Mouse (Mus musculus): Measurements from ENCODE around the gene Mef2d.

The Mef2d gene

DNA sequence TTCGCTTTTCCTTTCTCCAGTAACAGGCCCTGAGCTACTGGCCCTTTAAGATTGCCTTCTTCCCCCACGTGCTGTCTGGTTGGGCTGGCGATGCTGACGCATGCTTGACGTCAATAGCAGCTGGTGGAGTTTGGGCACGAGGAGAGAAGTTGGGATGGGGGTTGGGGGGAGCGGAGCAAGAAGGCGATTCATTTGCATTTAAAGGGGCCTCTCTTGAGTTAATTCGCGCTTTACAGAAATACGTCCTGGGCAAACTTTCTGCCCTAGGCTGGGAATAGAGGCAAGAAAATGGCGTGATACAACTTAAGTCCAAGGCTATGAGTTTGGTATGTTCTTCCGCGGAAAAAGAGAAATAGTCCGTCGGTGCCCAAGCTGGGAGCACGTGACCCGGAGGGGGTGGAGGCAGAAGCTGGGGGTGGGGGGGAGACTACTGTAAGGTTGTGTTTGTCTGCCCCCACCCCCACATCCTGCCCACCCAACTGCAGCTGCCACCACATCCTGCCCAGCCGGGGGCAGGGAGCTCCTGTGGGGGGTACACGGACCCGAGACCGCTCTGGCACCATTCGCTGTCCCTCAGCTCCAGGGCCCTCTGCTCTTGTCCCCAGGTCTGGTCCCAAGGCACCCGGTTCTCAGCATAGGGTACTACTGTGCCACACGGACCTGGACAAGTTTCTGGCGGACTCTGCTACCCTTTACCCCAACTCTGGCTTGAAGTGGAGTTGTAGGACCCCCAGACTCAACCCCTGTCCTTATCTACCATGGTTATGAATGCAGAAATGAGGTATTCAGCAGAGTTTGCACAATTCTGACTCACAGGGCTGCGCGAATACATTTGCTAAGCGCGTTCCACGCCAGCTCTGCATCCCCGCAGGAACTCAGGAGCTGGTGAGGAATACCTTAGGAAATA lies 3.6 kb upstream of the Mef2d start:
- peak; percentile 100 for DNase-seq

DNA sequence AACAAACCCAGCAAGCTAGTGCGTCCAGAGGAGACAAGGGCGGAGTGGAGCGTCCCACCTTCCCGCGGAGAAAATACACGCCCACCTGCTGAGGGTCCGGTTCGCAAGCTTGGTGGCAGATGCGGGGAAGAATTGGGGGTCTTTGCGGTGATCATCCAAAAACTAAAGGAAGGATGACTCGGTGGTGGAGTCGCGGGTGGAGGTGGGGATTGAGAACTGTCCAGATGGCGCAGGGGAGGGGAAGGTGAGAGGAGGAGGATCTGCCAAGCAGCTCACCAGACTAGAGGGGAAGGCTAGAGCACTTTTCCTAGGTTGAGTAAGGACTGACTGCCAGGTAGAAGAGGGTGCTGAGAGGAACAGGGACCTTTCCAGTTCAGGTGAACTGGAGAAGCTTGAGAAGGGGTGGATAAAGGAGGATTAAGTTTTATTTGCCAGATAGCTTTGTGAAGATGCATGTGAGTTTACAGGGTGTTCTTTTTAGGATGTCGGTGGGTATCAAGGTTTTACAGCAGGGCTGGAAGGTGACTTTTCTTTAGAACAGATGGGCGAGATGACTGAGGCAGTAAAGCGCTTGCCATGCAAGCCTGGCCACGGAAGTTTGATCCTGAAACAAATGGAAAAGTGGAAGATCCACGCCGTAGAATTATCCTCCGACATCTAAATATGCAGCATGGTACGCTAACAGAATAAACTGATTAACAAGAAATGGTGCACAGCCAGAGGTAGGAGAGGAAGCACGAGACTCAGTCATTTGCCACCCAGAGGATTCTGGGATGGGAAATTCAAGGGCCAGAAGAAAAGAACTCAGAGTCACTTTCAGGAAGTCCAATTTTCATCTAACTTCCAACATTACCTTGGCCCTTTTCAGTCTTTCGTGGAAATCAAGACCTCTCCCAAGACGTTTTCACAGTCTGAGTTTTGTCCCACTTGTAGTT lies 2.7 kb upstream of the Mef2d start:
- peak; percentile 94 for DNase-seq

- DNase-seq, result peak; percentile 99
Observed at GRCm38 (mm10) chr3:88140178-88140902, 1.8 kb upstream of the Mef2d start.

DNA sequence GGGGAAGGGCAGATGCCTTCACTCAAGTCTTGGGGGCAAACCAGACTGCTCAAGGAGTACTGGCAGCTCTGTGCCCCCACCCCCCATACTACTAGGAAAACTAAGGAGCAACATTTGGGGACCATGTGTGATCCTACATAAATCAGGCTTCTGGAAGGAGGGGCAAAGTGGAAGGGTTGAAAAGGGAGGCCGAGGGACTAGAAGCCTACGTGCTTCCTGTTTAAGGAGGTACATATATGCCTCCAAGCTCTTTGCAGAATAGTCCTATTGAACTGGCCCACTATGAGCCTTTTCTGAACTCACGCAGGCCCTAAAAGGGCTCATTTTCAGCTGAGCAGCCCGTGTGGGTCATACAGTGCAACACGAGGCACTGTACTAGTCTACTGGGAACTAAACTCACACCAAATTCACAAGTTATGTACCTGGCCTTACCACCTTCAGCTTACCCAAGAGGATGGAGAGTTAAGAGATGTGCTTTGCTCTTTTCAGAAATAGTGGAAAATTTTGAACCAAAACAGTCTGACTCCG lies 1.2 kb upstream of the Mef2d start:
- no peak for DNase-seq

GRCm38 (mm10) chr3:88141439-88141786 lies 759 bp upstream of the Mef2d start:
- DNase-seq, result peak; percentile 97

GRCm38 (mm10) chr3:88142546-88142915 lies 359 bp downstream of the Mef2d start:
- no peak for DNase-seq

GRCm38 (mm10) chr3:88142916-88143771 lies 972 bp downstream of the Mef2d start:
- peak; percentile 99 for DNase-seq

- peak; percentile 97 for DNase-seq
Observed at GRCm38 (mm10) chr3:88143961-88144486, 1.9 kb downstream of the Mef2d start.

DNA sequence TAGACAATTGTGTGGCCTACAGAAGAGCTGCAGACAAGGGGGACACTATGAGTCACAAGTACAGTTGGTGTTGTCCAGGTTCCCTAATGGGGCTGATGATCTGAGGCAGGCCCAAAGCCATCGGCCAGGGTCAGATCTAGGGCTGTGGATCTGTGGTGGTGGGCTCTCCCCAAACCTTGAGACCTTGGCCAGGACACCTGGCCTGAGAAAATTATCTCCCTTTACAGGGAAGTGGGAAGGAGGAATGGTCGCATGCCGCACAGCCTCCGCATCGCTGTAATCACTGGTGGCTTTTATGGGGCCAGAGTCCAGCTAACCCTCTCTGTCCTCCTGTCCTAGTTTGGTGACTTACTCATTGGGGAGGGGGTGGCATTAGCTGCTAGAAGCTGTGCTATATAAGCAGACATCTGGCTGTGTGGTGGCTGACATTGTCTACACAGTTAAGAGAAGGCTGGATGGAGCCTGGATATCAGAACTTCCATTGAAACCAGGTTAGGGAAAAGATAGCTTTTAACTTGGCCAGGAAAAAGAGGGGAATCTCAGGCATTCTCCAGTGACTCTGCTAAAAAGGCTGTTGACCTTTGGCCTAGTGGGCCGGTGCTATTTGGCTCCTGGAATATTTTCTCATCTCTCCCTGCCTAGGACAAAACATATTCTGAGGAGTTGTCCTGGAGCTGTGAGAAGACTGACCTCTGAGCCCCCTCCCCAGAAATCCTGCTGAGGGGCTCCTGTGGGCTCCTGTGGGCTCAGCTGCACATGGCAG lies 2.7 kb downstream of the Mef2d start:
- peak; percentile 93 for DNase-seq

DNA sequence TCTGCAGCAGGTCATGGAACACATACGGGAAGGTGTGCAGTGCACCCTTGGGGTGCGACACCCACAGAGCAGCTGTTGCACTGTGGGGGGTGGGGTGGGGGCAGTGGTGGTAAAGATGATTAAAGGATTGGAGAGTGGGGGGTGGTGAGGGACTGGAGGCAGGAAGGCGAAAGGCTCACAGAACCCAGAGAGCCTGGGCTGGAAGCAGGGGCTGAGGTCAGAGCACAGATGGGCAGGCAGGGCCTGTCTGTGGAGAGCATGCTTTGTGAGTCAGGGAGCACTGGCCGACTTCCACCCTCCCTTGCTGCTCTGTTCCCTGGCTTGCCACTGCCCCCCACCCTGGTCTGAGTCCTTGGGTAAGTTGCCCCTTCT lies 3.2 kb downstream of the Mef2d start:
- peak; percentile 97 for DNase-seq

DNA sequence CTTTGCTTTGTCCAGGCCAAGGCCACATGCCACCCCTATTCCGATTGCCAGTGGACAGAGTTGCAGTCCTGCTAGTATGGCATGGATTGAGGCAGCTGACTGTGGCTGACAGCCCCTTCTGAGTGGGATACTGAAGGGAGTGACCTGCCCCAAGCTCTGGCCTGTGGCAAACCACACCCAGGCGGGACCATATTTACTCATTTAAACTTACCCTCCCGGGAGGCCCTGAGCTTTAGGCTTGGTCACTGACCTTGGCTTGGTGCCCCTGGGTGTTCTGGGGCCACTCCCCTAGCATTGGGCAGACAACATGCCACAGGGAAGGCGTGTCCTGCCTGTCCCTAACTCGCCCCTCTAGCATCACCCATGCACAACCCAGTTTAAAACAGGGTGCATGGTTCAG lies 3.8 kb downstream of the Mef2d start:
- peak; percentile 97 for DNase-seq

- peak; percentile 90 for DNase-seq
Observed at GRCm38 (mm10) chr3:88146376-88147112, 4.4 kb downstream of the Mef2d start.

GRCm38 (mm10) chr3:88147444-88147843 lies 5.3 kb downstream of the Mef2d start:
- DNase-seq, result peak; percentile 89

GRCm38 (mm10) chr3:88147866-88148265 lies 5.7 kb downstream of the Mef2d start:
- no peak for DNase-seq

- DNase-seq, result peak; percentile 94
Observed at GRCm38 (mm10) chr3:88148354-88148753, 6.2 kb downstream of the Mef2d start.

DNA sequence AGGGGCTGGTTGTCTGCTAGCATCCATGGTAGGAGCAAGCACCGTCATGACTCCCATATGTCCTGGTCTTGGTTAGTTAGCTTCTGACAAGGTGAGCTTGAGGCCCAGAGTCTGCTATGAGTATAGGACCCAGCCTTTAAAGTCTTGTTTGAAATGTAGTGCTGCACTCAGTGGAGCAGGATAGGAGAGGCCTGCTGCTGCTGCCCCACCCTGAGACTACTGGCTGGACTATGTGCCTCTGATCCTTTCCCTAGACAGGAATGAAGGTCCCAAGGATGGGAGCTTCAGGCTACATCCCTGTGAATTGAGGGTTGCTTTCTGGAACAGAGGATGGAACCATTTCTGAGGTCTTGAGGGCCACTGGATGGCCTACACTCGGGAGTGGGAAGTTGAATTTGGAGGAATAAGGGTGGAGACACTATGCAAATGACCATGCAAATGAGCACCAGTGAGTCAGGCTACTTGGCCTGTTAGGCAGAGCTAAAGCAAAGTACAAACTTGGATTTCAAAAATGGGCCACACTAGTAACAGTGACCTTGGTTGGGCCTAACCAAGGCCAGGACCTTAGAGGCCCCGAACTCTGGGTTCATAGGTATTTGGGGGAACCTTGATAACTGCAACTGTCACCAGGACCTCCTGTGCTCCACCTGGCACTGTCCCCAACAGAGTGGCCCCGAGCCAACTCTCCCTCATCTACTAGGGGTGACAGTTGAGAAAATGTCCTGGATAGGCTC lies 6.8 kb downstream of the Mef2d start:
- DNase-seq, result peak; percentile 98

- DNase-seq, result no peak
Observed at GRCm38 (mm10) chr3:88149510-88149974, 7.4 kb downstream of the Mef2d start.

DNA sequence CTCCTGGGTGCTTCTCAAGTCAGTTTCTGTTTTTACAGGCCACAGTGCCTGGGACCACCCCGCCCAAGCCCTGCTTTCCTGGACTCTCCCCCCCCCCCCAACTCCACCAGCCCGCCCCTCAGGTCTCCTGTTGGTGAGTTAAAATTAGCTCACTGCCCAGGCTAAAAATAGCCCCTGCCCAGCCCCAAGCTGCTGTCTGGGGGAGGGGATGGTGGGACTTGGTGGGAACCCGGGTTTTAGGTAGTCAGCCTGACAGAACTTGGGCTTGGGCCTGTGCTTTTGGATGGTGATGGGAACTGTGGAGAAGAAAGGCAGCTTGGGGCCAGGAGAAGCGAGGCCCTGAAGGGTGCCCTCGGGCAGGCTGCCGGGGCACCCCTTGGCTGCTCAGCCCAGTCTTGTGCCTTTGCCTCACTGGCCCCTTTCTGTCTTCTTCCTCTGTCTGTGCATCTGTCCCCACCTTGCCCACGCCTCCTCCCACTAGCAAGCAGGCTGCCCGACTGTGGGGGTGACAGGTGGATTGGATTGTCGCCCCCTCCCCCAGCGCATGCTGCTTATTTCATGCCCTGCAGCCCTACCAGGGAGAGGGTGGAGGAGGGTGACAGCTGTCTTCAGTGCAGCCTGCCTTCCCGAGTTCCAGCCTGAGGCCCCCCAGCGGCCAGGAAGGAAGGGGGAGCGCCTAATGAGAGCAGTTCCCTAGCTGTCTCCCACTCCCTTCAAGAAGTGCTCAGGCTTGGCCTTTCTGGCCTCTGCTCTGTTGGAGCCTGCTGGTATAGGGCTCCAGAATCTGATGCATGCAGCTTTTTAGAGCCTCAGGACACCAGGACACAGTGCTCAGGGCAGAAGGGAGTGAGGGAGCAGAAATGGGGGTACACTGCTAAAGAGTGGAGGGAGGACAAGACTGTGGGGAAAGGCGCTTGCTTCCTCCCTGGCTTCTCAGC lies 8.2 kb downstream of the Mef2d start:
- DNase-seq, result peak; percentile 97
